Mouse (Mus musculus): ENCODE data around the gene Ropn1.
"Not testable (repeated sequence)": the region's sequence is repeated elsewhere in the genome, so short reads cannot be mapped to it uniquely, and the experiment has no call there.

Ropn1 gene

DNA sequence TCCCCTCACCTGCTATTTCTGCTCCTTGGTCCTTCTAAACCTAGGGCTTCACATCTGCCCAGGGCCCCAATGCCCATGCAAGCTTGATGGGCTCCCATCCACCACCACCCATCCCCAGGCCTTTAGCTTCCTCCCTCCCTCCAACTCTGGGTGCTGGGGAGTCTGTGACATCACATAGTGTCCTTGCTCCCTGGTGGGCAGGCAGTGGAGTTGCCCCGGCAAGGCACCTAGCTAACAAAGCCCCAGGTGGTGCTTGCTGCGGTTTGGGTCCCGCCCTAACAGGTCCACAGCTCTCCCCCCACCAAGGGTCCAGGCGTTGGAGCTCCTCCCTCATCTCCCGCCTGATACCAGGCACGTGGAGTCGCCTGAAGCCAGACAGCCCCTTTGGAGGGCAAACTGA is at the start of gene Ropn1:
Ropn1 (plus strand) TSS at position 301 of the 400 bp plus-strand sequence.
- no peak for DNase-seq

GRCm38 (mm10) chr16:34601954-34602353 is 47.8 kb upstream of the Ropn1 start:
- DNase-seq: no peak

DNA sequence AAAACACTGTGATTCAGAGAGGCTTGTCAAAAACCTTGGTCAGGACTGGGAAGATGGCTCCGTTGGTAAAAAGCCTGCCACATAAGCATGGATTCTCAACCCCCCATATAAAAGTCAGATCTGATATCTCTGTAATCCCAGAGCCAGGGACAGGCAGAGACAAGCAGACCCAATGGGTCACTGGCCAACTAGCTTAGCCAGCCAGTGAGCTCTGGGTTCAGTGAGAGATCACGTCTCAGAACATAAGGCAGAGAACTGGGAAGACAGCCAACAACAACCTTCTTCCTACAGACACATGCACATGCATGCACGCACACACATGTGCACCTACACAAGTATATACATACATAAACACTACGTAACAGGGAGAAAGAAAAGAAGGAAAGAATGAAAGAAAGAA is 46.6 kb upstream of the Ropn1 start:
- no peak for DNase-seq

DNA sequence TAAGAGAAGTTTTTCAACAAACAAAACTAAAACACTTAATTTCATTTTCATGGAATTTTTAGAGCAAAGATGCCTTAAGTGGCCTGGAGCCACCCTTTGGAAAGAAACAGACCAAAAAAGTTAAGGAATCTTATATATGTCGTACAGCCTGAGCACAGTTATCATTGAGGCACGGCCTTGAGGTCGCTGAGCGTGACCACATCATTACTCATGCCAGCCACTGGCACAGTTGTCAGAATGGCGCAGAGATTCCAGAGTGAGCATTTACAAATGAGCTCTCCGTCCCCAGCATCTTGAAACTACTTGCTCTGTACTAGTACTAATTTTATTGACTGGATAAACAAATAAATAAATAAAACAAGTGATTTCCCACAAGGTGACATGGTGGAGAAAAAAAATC is 45.9 kb upstream of the Ropn1 start:
- DNase-seq: no peak

DNA sequence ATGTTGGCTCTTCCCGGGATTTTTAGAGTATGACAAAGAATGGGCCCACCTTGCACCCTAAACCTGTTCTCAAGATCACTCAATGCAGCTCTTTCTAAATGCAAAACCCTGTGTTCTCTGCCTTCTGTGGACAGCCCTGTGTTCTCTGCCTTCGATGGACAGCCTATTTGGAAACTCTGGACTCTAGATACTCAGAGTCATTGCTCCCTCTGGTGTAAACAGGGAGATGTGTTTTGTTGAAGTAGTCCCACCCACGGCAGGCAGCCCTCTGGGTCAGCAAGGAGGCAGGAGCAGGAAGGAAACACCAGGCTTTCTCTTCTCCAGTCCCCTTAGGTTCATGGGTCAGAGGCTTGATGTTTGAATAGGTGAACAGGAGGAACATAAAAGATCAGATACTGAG is 44.0 kb upstream of the Ropn1 start:
- no peak for DNase-seq

GRCm38 (mm10) chr16:34610137-34610536 is 39.6 kb upstream of the Ropn1 start:
- no peak for DNase-seq

DNA sequence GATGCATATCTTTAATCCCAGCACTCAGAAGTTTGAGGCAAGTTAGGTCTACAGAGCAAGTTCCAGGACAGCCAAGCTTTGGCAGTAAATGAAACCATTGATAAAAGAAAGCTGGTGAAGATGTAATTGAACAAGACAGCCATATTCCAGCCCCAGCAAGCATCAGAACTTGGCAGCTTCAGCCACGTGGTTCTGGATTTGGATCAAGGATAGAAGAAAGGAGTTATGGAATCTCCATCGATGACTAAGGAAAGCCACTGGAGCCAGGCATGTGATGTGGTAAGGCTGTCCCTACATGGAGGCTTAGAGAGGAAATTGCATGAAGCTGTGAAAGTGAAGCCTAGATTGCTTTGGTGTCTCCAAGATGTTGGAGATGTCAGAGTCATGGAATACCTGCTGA is 35.7 kb upstream of the Ropn1 start:
- DNase-seq: no peak

DNA sequence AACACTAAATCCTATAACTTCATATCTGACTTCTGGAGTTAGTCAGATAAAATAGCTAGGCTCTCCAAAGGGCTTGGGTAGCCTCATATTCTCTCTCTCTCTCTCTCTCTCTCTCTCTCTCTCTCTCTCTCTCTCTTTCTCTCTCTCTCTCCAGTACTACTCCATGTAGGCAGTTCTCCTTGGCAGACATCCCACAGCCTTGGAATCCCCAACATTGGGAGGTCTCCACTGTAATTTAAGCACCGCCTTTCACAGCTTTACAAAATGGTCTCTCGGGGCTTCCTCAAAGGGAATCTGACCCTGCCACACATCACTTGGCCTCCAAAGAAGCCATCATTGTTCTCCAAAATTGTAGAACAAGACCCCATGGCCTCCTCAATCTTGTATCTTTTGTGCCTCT is 22.1 kb upstream of the Ropn1 start:
- DNase-seq: no peak

DNA sequence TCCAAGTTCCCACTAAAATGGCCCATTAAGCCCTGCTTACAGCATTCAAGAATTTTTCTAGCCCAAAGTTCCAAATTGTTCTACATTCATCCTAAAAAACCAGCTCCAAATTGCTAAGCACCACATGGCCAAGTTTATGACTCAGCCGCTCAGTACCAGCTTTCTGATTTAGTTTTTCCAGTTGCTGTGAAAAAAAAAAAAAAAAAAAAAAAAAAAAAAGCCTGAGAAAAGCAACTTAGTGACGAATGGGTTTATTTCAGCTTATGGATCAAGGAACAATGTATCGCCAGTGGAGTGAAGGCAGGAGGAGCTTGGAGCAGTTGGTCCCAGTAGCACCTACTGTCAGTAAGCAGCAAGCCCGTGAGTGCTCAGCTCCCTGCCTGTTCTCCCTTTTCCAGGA is 21.3 kb upstream of the Ropn1 start:
- no peak for DNase-seq

- DNase-seq: no peak
These were observed 14.2 kb upstream of the Ropn1 start for GRCm38 (mm10) chr16:34635557-34635956.

GRCm38 (mm10) chr16:34643511-34644259 is 6.0 kb upstream of the Ropn1 start:
- DNase-seq: peak; percentile 54

DNA sequence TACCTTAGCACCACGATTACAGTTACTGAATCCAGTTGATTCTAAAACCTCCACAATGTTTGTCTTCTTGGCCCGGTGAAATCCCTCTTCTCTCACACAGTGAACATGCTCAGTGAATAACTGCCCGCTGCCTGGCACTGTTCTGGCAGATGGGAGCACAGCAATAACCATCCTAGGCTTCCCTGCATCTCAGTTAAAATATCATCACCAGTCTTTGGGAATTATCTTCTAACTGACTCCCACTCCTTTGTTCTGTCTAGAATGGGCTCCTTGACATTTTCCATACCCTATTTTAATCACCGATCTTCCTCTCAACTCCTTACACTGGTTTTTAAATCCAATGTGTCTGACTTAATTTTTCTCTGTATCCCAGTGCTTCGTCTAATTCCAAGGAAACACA is 3.3 kb downstream of the Ropn1 start:
- no peak for DNase-seq

GRCm38 (mm10) chr16:34657566-34657965 is 7.8 kb downstream of the Ropn1 start:
- not testable (repeated sequence) for DNase-seq

DNA sequence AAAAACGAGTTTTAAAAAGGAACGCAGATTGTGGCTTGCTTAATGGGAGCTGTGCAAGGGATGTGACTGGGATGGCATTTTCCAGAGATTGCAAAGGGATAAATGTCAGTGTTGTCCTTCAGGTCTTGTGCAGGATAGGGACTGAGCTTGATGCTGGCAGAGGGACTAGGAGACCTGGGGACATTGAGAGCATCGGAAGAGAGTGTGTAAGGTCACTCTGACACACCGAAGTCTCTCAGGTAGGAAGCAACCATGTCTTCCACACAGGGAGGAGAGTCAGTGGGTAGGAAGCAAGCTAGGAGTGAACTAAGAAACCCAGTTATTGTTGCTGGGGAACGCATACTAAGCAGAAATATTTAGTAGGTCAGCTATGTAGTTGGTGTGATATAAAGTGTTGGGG is 8.3 kb downstream of the Ropn1 start:
- DNase-seq: no peak

DNA sequence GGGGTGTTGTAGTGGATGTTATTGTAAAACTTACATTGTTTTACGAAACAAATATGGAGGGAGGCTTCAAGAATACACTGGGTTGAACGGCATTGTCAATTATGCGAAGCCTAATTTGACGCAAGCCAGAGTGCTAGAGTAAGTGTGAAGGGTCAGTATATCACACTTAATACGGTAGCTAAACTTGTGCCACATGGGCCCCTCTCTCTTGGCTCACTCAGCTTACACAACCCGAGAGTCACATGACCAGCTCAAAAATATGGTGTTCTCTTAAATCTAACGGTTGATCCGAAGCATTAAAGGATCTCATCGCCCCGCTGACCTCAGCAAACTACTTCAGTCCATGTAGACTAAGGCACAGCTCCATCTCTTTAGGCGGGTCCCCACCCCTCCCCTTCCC is 8.7 kb downstream of the Ropn1 start:
- no peak for DNase-seq

DNA sequence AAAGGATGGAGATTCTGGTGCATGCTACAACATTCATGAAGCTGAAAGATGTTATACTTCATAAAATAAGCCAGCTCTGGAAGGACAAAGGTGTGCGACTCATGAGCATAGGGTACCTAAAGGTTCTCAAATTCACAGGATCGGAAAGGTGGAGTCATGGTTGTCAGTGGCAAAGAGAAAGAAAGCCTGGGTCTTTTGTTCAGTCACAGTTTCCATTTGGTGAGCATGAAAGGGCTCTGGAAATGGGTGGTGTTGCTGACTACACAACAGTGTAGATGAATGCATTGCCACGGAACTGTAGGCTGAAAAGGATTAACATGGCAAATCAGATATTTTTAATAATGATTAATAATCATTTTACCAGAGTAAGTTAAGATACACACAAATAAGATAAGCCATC is 14.8 kb downstream of the Ropn1 start:
- no peak for DNase-seq

- DNase-seq: peak; percentile 77
These were observed 17.5 kb downstream of the Ropn1 start for GRCm38 (mm10) chr16:34667031-34667726.

- DNase-seq: no peak
These were observed 18.6 kb downstream of the Ropn1 start for GRCm38 (mm10) chr16:34668341-34668740.

- DNase-seq: no peak
These were observed 22.2 kb downstream of the Ropn1 start for GRCm38 (mm10) chr16:34671966-34672365.

DNA sequence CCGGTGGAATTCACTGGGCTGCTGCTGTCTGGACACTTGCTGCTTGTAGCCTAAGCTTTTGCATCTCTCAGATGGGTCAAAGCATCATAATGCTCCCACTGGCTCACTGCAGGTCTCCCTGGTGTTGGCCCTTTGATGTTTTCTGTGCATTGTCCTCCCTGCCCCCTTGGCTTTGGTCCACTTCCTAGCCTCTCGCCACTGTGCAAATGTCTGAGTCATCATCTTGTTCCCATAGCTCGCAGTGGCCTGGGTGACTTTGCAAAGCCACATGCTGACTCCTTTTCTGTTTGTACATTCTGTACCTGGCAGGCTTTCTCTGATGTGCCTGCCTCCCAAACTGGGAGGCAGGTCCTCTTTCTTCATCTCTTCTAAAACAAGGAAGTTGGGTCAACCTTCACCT is 23.1 kb downstream of the Ropn1 start:
- DNase-seq: no peak

- DNase-seq: no peak
These were observed 24.6 kb downstream of the Ropn1 start for GRCm38 (mm10) chr16:34674365-34674764.

DNA sequence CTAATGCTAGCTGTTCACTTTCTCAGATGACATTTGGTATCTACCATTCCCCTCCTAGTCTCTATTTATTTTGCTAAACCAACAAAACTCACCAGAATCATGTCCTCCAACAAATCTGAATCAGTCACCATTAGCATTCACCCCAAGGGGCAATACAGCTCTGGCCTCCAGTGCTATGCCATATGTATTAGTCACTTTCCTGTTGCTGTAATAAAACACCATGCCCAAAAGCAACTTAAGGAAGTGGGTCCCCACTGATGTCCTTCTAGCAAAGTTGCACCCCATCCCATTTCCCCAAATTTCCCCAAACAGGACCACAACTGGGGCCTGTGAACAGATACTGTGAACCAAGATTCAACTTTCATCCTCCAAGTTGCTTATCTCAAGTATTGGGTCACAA is 32.1 kb downstream of the Ropn1 start:
- DNase-seq: no peak

GRCm38 (mm10) chr16:34689879-34690278 is 40.2 kb downstream of the Ropn1 start:
- DNase-seq: no peak

- DNase-seq: peak; percentile 69
These were observed 40.8 kb downstream of the Ropn1 start, which contains the start of gene Ccdc14 for GRCm38 (mm10) chr16:34690334-34691144. Gene Ccdc14, plus strand, starts transcription at chr16:34690616.

Measured in right cerebral cortex, postnatal 25 days (tissue).